Mouse (Mus musculus): ENCODE data around the gene Otof.

GRCm38 (mm10) chr5:30342601-30343015 lies 119.1 kb downstream of the Otof start:
- TF ChIP-seq CTCF (IDR thresholded peaks at IDR 0.05; ENCODE audit: low read depth) (no peak), EP300 (IDR thresholded peaks at IDR 0.05; ENCODE audit: low read depth) (no peak)
